Mouse (Mus musculus): ENCODE measurements around the gene Zfp982. TPM values are rescaled to one million over a fixed set of nuclear protein-coding genes. Genes with fewer than 3 reads are reported as not detected.
"Not testable (repeated sequence)": the region's sequence is repeated elsewhere in the genome, so short reads cannot be mapped to it uniquely, and the experiment has no call there.

The Zfp982 gene
- polyA plus RNA-seq (2015; fragmentation: Nextera tagmentation; extraction: Ambion mirVana) = 1.7 and 2.0 TPM in 2 replicates

DNA sequence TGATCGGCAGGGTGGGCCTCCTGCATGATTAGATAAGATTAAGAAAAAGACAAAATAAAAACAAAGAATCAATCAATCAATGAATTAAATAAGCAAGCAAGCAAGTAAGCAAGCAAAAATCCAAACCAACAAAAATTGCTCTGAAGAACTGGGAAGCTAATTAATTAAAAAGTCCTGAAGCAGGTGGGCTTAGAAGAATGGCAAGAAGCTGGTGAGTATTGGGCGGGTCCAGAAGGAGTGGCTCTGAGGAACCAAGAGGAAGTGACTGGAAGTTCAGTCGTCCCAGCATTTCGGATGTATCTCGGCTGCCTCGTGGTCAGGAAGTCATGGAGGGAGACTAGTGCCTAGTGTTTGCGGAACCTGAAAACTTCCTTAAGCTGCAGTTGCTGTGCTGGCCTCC lies at the start of gene Zfp982:
TSS of gene Zfp982 (plus strand) at position 301 of the 400 bp plus-strand sequence.
- 79% methylated on average over 7 of the region's 7 CpGs for WGBS

GRCm38 (mm10) chr4:147442649-147443553 lies 49.3 kb upstream of the Zfp982 start:
- not testable (repeated sequence) for H3K27me3 ChIP-seq (replicated peaks; ENCODE audit: control insufficient read depth, insufficient read depth, low read length); H3K9me3 ChIP-seq (ENCODE audit: control insufficient read depth); H3K4me1 ChIP-seq (replicated peaks; ENCODE audit: control insufficient read depth, insufficient read depth, low read length); H3K36me3 ChIP-seq (ENCODE audit: control insufficient read depth, insufficient read depth)
- peak; percentile 81 for ATAC-seq
- whole genome bisulfite sequencing = 11% methylated on average over 52 of the region's 52 CpGs
- TF ChIP-seq CTCF (IDR thresholded peaks at IDR 0.05; ENCODE audit: low read depth) = 0 out of 2 replicates have a peak, but pooled peaks have one; percentile 14
- Histone ChIP-seq H3K9ac (ENCODE audit: low read depth, low read length) (peak overlapping the region; percentile 81), H3K4me2 (replicated peaks; ENCODE audit: low read depth) (peak overlapping the region; percentile 82), H3K4me3 (ENCODE audit: low read depth, low read length) (peak overlapping the region; percentile 49), H3K27ac (ENCODE audit: low read depth, low read length) (0 out of 2 replicates have a peak overlapping the region, but pooled peaks have one; percentile 10)

More for the DNA sequence above, at the start of gene Zfp982:
- not testable (repeated sequence) for H3K4me3 ChIP-seq (ENCODE audit: low read depth, low read length); ATAC-seq; H3K36me3 ChIP-seq (ENCODE audit: control insufficient read depth, insufficient read depth); H3K9ac ChIP-seq (ENCODE audit: low read depth, low read length); H3K4me2 ChIP-seq (replicated peaks; ENCODE audit: low read depth); H3K4me1 ChIP-seq (replicated peaks; ENCODE audit: control insufficient read depth, insufficient read depth, low read length); H3K27me3 ChIP-seq (replicated peaks; ENCODE audit: control insufficient read depth, insufficient read depth, low read length); H3K27ac ChIP-seq (ENCODE audit: low read depth, low read length)
- peaks cover 20% of the 10 kb centered on the region for H3K9me3 ChIP-seq (ENCODE audit: control insufficient read depth)

- not testable (repeated sequence) for H3K9me3 ChIP-seq (ENCODE audit: control insufficient read depth); H3K27me3 ChIP-seq (replicated peaks; ENCODE audit: control insufficient read depth, insufficient read depth, low read length); ATAC-seq; H3K4me1 ChIP-seq (replicated peaks; ENCODE audit: control insufficient read depth, insufficient read depth, low read length); H3K36me3 ChIP-seq (ENCODE audit: control insufficient read depth, insufficient read depth); H3K27ac ChIP-seq (ENCODE audit: low read depth, low read length)
- Histone ChIP-seq H3K9ac (ENCODE audit: low read depth, low read length) (peak overlapping the region; percentile 81), H3K4me2 (replicated peaks; ENCODE audit: low read depth) (peak overlapping the region; percentile 82), H3K4me3 (ENCODE audit: low read depth, low read length) (peak overlapping the region; percentile 49)
- 42% methylated on average over 8 of the region's 8 CpGs for WGBS
Measured at GRCm38 (mm10) chr4:147443554-147443927, 48.7 kb upstream of the Zfp982 start.

DNA sequence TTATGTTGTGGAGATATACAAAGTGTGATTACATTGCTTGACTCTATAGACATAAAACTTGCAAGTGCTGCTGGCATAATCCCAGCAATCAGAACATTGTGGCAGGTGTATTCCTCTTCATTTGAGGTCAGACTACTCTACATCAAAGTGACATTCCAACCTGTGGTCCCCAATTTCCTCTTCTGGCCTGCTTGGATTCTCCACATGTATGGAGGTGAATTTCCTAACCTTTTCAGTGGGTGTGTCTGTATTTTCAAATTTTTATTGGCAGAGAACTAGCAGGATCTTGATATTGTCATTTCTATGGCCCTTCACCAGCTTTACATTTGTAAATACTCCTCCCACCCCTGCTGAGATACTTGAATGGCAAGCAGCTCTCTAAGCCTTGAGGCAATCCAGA lies 46.8 kb upstream of the Zfp982 start:
- not testable (repeated sequence) for H3K9me3 ChIP-seq (ENCODE audit: control insufficient read depth); H3K27me3 ChIP-seq (replicated peaks; ENCODE audit: control insufficient read depth, insufficient read depth, low read length); H3K4me1 ChIP-seq (replicated peaks; ENCODE audit: control insufficient read depth, insufficient read depth, low read length); H3K4me2 ChIP-seq (replicated peaks; ENCODE audit: low read depth); H3K27ac ChIP-seq (ENCODE audit: low read depth, low read length); ATAC-seq; H3K9ac ChIP-seq (ENCODE audit: low read depth, low read length); H3K36me3 ChIP-seq (ENCODE audit: control insufficient read depth, insufficient read depth); H3K4me3 ChIP-seq (ENCODE audit: low read depth, low read length)

DNA sequence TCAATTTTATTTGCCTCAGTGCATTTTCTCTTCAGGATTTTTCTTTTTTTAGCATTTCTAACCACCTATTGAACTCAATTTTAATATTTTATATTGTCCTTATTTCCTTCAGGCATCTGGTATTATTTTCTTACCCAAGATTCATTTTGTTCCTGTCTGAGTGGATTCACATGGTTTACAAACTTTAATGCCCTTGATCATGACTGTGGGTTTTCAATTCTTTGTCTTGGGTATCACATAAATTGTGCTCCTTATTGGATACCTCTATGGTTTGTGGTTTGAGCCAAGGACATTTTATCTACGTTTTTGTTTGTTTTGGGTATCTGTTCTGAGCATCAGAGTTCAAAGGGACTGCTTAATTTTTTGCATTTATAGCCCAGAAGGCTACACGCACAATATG lies 43.9 kb upstream of the Zfp982 start:
- no peak for ATAC-seq
- Histone ChIP-seq H3K27ac (ENCODE audit: low read depth, low read length) (no peak overlapping the region), H3K36me3 (ENCODE audit: control insufficient read depth, insufficient read depth) (no peaks in the 10 kb centered on the region), H3K27me3 (replicated peaks; ENCODE audit: control insufficient read depth, insufficient read depth, low read length) (no peaks in the 10 kb centered on the region), H3K4me2 (replicated peaks; ENCODE audit: low read depth) (no peak overlapping the region), H3K4me1 (replicated peaks; ENCODE audit: control insufficient read depth, insufficient read depth, low read length) (no peaks in the 10 kb centered on the region), H3K9me3 (ENCODE audit: control insufficient read depth) (0 out of 2 replicates have a peak, but pooled peaks cover 4% of the 10 kb centered on the region), H3K4me3 (ENCODE audit: low read depth, low read length) (no peak overlapping the region), H3K9ac (ENCODE audit: low read depth, low read length) (no peak overlapping the region)
- WGBS = 56% methylated on average over 2 of the region's 2 CpGs
- TF ChIP-seq CTCF (IDR thresholded peaks at IDR 0.05; ENCODE audit: low read depth) = no peak

- Histone ChIP-seq H3K9me3 (ENCODE audit: control insufficient read depth) (0 out of 2 replicates have a peak, but pooled peaks cover 4% of the 10 kb centered on the region), H3K4me2 (replicated peaks; ENCODE audit: low read depth) (peak overlapping the region; percentile 44), H3K4me3 (ENCODE audit: low read depth, low read length) (peak overlapping the region; percentile 10; the same call in 1 of the 2 replicates), H3K36me3 (ENCODE audit: control insufficient read depth, insufficient read depth) (no peaks in the 10 kb centered on the region), H3K27ac (ENCODE audit: low read depth, low read length) (no peak overlapping the region), H3K27me3 (replicated peaks; ENCODE audit: control insufficient read depth, insufficient read depth, low read length) (no peaks in the 10 kb centered on the region), H3K4me1 (replicated peaks; ENCODE audit: control insufficient read depth, insufficient read depth, low read length) (no peaks in the 10 kb centered on the region), H3K9ac (ENCODE audit: low read depth, low read length) (no peak overlapping the region)
- no peak for ATAC-seq
- TF ChIP-seq CTCF (IDR thresholded peaks at IDR 0.05; ENCODE audit: low read depth) = no peak
- WGBS = 33% methylated on average over 13 of the region's 13 CpGs
Measured at GRCm38 (mm10) chr4:147449099-147449581, 43.1 kb upstream of the Zfp982 start.

- H3K9ac ChIP-seq (ENCODE audit: low read depth, low read length); ATAC-seq; H3K4me3 ChIP-seq (ENCODE audit: low read depth, low read length); H3K9me3 ChIP-seq (ENCODE audit: control insufficient read depth); H3K27me3 ChIP-seq (replicated peaks; ENCODE audit: control insufficient read depth, insufficient read depth, low read length); H3K4me1 ChIP-seq (replicated peaks; ENCODE audit: control insufficient read depth, insufficient read depth, low read length); H3K4me2 ChIP-seq (replicated peaks; ENCODE audit: low read depth); H3K27ac ChIP-seq (ENCODE audit: low read depth, low read length); H3K36me3 ChIP-seq (ENCODE audit: control insufficient read depth, insufficient read depth): not testable (repeated sequence)
- 76% methylated on average over 2 of the region's 2 CpGs for WGBS
Measured at GRCm38 (mm10) chr4:147449986-147450385, 42.2 kb upstream of the Zfp982 start.

GRCm38 (mm10) chr4:147467207-147467606 lies 25.0 kb upstream of the Zfp982 start:
- not testable (repeated sequence) for H3K36me3 ChIP-seq (ENCODE audit: control insufficient read depth, insufficient read depth); H3K4me1 ChIP-seq (replicated peaks; ENCODE audit: control insufficient read depth, insufficient read depth, low read length); H3K9ac ChIP-seq (ENCODE audit: low read depth, low read length); H3K27me3 ChIP-seq (replicated peaks; ENCODE audit: control insufficient read depth, insufficient read depth, low read length); H3K4me3 ChIP-seq (ENCODE audit: low read depth, low read length); ATAC-seq; H3K27ac ChIP-seq (ENCODE audit: low read depth, low read length); H3K4me2 ChIP-seq (replicated peaks; ENCODE audit: low read depth)
- peaks cover 21% of the 10 kb centered on the region for H3K9me3 ChIP-seq (ENCODE audit: control insufficient read depth)
- 91% methylated on average over 7 of the region's 7 CpGs for WGBS

All from intestine, postnatal 0 days (tissue).